Mouse (Mus musculus) stomach, postnatal 0 days (tissue): ENCODE measurements at regions not wholly inside any gene's neighbourhood (a gene's known extent, or its start where the extent isn't known, plus 50 kb on each side); places are given as distances from the start of the nearest gene placed in this dataset.

ENCODE experiments used
- CTCF ChIP-seq: IDR thresholded peaks from 2 replicates; pipeline ENCODE4 v1.5.1; 2016; ENCODE audit warnings: antibody characterized with exemption, low read depth, mild to moderate bottlenecking, moderate library complexity
- EP300 ChIP-seq: optimal IDR thresholded peaks from 2 replicates; pipeline ENCODE3; 2016; ENCODE audit warnings: antibody characterized with exemption

- TF ChIP-seq CTCF (no peak), EP300 (no peak)
Measured at GRCm38 (mm10) chr7:70930911-70931310, 420.4 kb downstream of the Gm10295 start.
